Mouse (Mus musculus) forebrain, embryonic 14.5 days (tissue): ENCODE results near the gene Prkn. TPM values are rescaled to one million over a fixed set of nuclear protein-coding genes. Genes with fewer than 3 reads are reported as not detected.

ENCODE experiments used
- ATAC-seq: fragments of 200-750 bp; cut with Nextera tagmentation; 2 replicates; pipeline ENCODE4 v1.8.0; 2017; ENCODE audit warnings: mild to moderate bottlenecking, moderate library complexity
- DNase-seq: peaks from one replicate; pipeline ENCODE4 v3.0.0-alpha.2; 2015; ENCODE audit warnings: low spot score
- H3K27ac ChIP-seq: fragments of 300-500 bp; sonication (generic); 2 replicates; pipeline ENCODE4 v1.5.1; 2014; ENCODE audit warnings: low read depth, mild to moderate bottlenecking, control low read depth, low read length, moderate library complexity
- H3K27me3 ChIP-seq: fragments of 300-500 bp; sonication (generic); replicated peaks from 2 replicates; pipeline ENCODE4 v1.6.1; 2014; ENCODE audit warnings: low read length, control low read depth, mixed read lengths; ENCODE audit not compliant: control insufficient read depth, insufficient read depth
- H3K36me3 ChIP-seq: fragments of 300-500 bp; sonication (generic); 2 replicates; pipeline ENCODE4 v1.6.1; 2014; ENCODE audit warnings: low read length, control low read depth; ENCODE audit not compliant: control insufficient read depth, insufficient read depth
- H3K4me1 ChIP-seq: fragments of 300-500 bp; sonication (generic); 2 replicates; pipeline ENCODE4 v1.6.1; 2014; ENCODE audit warnings: antibody characterized with exemption, low read length, control low read depth; ENCODE audit not compliant: control insufficient read depth, insufficient read depth
- H3K4me2 ChIP-seq: fragments of 300-500 bp; sonication (generic); 2 replicates; pipeline ENCODE4 v1.6.1; 2014; ENCODE audit warnings: mild to moderate bottlenecking, control low read depth, low read length
- H3K4me3 ChIP-seq: fragments of 300-500 bp; sonication (generic); 2 replicates; pipeline ENCODE4 v1.5.1; 2014; ENCODE audit warnings: low read depth, low read length, control low read depth
- H3K9ac ChIP-seq: fragments of 300-500 bp; sonication (generic); 2 replicates; pipeline ENCODE4 v1.6.1; 2014; ENCODE audit warnings: mild to moderate bottlenecking, low read length, control low read depth, moderate library complexity
- H3K9me3 ChIP-seq: fragments of 300-500 bp; sonication (generic); replicated peaks from 2 replicates; pipeline ENCODE4 v1.6.1; 2016; ENCODE audit warnings: low read length, control low read depth, mixed read lengths; ENCODE audit not compliant: control insufficient read depth
- WGBS: fragments of 180-500 bp; shearing (Covaris S2); extraction: QIAGEN DNeasy Blood & Tissue Kit; methylation state at CpG from one replicate; pipeline ENCODE4 v1.1.7; 2014; 5-methylcytosine and 5-hydroxymethylcytosine counted together
- polyA plus RNA-seq: library from polyadenylated mRNA; unstranded; fragments of >200 nt; fragmentation: Nextera tagmentation; extraction: Ambion mirVana; gene quantifications from 2 replicates; pipeline ENCODE4 v1.2.1, GENCODE M21; 2014

Gene Prkn
- polyA plus RNA-seq, 1 experiment from 2014 or later, result 1.6 TPM

GRCm38 (mm10) chr17:11385246-11385645 is 545.1 kb downstream of the Prkn start:
- Histone ChIP-seq H3K27me3 (no peaks in the 10 kb centered on the region), H3K36me3 (no peaks in the 10 kb centered on the region), H3K4me1 (no peaks in the 10 kb centered on the region), H3K9ac (no peak overlapping the region), H3K4me2 (no peak overlapping the region), H3K27ac (no peak overlapping the region), H3K4me3 (no peak overlapping the region), H3K9me3 (no peaks in the 10 kb centered on the region)
- ATAC-seq (no peak), DNase-seq (no peak)
- WGBS, result 89% methylated on average over 4 of the region's 4 CpGs

GRCm38 (mm10) chr17:11392622-11393294 is 552.6 kb downstream of the Prkn start:
- no peak overlapping the region for H3K9ac ChIP-seq
- no peak for ATAC-seq

GRCm38 (mm10) chr17:11394607-11395006 is 554.4 kb downstream of the Prkn start:
- H3K27me3 ChIP-seq, result no peaks in the 10 kb centered on the region
- ATAC-seq (no peak), DNase-seq (no peak)
- no peak overlapping the region for H3K4me3 ChIP-seq
- WGBS, result 88% methylated on average over 6 of the region's 6 CpGs
- no peak overlapping the region for H3K4me2 ChIP-seq
- no peaks in the 10 kb centered on the region for H3K9me3 ChIP-seq
- H3K27ac ChIP-seq, result no peak overlapping the region
- no peaks in the 10 kb centered on the region for H3K4me1 ChIP-seq
- no peaks in the 10 kb centered on the region for H3K36me3 ChIP-seq
- H3K9ac ChIP-seq, result no peak overlapping the region

More at GRCm38 (mm10) chr17:11392622-11393294, 552.6 kb downstream of the Prkn start:
- no peak for DNase-seq
- H3K4me1 ChIP-seq, result no peaks in the 10 kb centered on the region
- no peaks in the 10 kb centered on the region for H3K9me3 ChIP-seq
- no peak overlapping the region for H3K4me3 ChIP-seq
- H3K27me3 ChIP-seq, result no peaks in the 10 kb centered on the region
- H3K36me3 ChIP-seq, result no peaks in the 10 kb centered on the region
- no peak overlapping the region for H3K4me2 ChIP-seq
- no peak overlapping the region for H3K27ac ChIP-seq
- 54% methylated on average over 11 of the region's 11 CpGs for WGBS

- no peak for ATAC-seq
- WGBS, result 86% methylated on average over 4 of the region's 4 CpGs
These were observed 557.5 kb downstream of the Prkn start for GRCm38 (mm10) chr17:11397678-11398077.

GRCm38 (mm10) chr17:11402225-11402875 is 562.2 kb downstream of the Prkn start:
- no peak for ATAC-seq
- Histone ChIP-seq H3K27ac (no peak overlapping the region), H3K9me3 (no peaks in the 10 kb centered on the region), H3K27me3 (no peaks in the 10 kb centered on the region), H3K36me3 (no peaks in the 10 kb centered on the region), H3K4me2 (no peak overlapping the region), H3K9ac (no peak overlapping the region), H3K4me1 (no peaks in the 10 kb centered on the region), H3K4me3 (no peak overlapping the region)
- 85% methylated on average over 2 of the region's 2 CpGs for WGBS
- no peak for DNase-seq

More at GRCm38 (mm10) chr17:11397678-11398077, 557.5 kb downstream of the Prkn start:
- H3K4me2 ChIP-seq, result no peak overlapping the region
- H3K27me3 ChIP-seq, result no peaks in the 10 kb centered on the region
- no peak for DNase-seq
- H3K9ac ChIP-seq, result no peak overlapping the region
- no peak overlapping the region for H3K4me3 ChIP-seq
- no peaks in the 10 kb centered on the region for H3K9me3 ChIP-seq
- H3K36me3 ChIP-seq, result no peaks in the 10 kb centered on the region
- H3K4me1 ChIP-seq, result no peaks in the 10 kb centered on the region
- no peak overlapping the region for H3K27ac ChIP-seq

GRCm38 (mm10) chr17:11411414-11411813 is 571.2 kb downstream of the Prkn start:
- Histone ChIP-seq H3K4me3 (no peak overlapping the region), H3K9me3 (no peaks in the 10 kb centered on the region), H3K4me2 (no peak overlapping the region), H3K4me1 (no peaks in the 10 kb centered on the region), H3K27ac (no peak overlapping the region), H3K36me3 (no peaks in the 10 kb centered on the region), H3K27me3 (no peaks in the 10 kb centered on the region), H3K9ac (no peak overlapping the region)
- DNase-seq (no peak), ATAC-seq (no peak)
- 89% methylated on average over 10 of the region's 10 CpGs for WGBS

- H3K27me3 ChIP-seq, result no peaks in the 10 kb centered on the region
- H3K4me1 ChIP-seq, result no peaks in the 10 kb centered on the region
- 62% methylated on average over 5 of the region's 5 CpGs for WGBS
- no peak for DNase-seq
- H3K9me3 ChIP-seq, result no peaks in the 10 kb centered on the region
- H3K36me3 ChIP-seq, result no peaks in the 10 kb centered on the region
- no peak overlapping the region for H3K4me2 ChIP-seq
- H3K4me3 ChIP-seq, result no peak overlapping the region
- H3K9ac ChIP-seq, result no peak overlapping the region
- H3K27ac ChIP-seq, result no peak overlapping the region
- ATAC-seq, result no peak
These were observed 573.5 kb downstream of the Prkn start for GRCm38 (mm10) chr17:11413688-11414087.

GRCm38 (mm10) chr17:11414288-11414687 is 574.1 kb downstream of the Prkn start:
- DNase-seq (no peak), ATAC-seq (no peak)
- Histone ChIP-seq H3K27ac (no peak overlapping the region), H3K4me2 (no peak overlapping the region), H3K9me3 (no peaks in the 10 kb centered on the region), H3K9ac (no peak overlapping the region), H3K36me3 (no peaks in the 10 kb centered on the region), H3K4me3 (no peak overlapping the region), H3K27me3 (no peaks in the 10 kb centered on the region), H3K4me1 (no peaks in the 10 kb centered on the region)
- 86% methylated on average over 4 of the region's 4 CpGs for whole genome bisulfite sequencing

- no peak overlapping the region for H3K9ac ChIP-seq
- no peaks in the 10 kb centered on the region for H3K36me3 ChIP-seq
- no peak for DNase-seq
- H3K9me3 ChIP-seq, result no peaks in the 10 kb centered on the region
- no peak for ATAC-seq
- no peaks in the 10 kb centered on the region for H3K4me1 ChIP-seq
- 90% methylated on average over 3 of the region's 3 CpGs for WGBS
- H3K27ac ChIP-seq, result no peak overlapping the region
- H3K4me2 ChIP-seq, result no peak overlapping the region
- no peaks in the 10 kb centered on the region for H3K27me3 ChIP-seq
- no peak overlapping the region for H3K4me3 ChIP-seq
These were observed 577.0 kb downstream of the Prkn start for GRCm38 (mm10) chr17:11417150-11417549.
